Mouse (Mus musculus) megakaryocyte-erythroid progenitor cell, adult 5-6 weeks (primary cell): ENCODE results near the gene Fam104a. TPM values are rescaled to one million over a fixed set of nuclear protein-coding genes. Genes with fewer than 3 reads are reported as not detected.
"Not testable (repeated sequence)": the region's sequence is repeated elsewhere in the genome, so short reads cannot be mapped to it uniquely, and the experiment has no call there.

Source experiments
- ATAC-seq: replicated peaks from 2 replicates; pipeline ENCODE4 v1.8.0; 2016; ENCODE audit warnings: mild to moderate bottlenecking, inconsistent platforms; ENCODE audit not compliant: severe bottlenecking, poor library complexity, low FRiP score, low TSS enrichment
- total RNA-seq, 2 experiments: library from RNA; stranded (forward) in 1 of 2; stranded (reverse) in 1 of 2; fragments of 200-1000, 215-1000 nt in 1 of 2; fragments of >200 nt in 1 of 2; fragmentation: Nextera tagmentation in 1 of 2; gene quantifications; 2 replicates each; pipeline ENCODE4 v1.2.3; 2014 to 2017

Fam104a gene
- total RNA-seq, 2 experiments from 2014 or later = 20.8 to 30.8 TPM

DNA sequence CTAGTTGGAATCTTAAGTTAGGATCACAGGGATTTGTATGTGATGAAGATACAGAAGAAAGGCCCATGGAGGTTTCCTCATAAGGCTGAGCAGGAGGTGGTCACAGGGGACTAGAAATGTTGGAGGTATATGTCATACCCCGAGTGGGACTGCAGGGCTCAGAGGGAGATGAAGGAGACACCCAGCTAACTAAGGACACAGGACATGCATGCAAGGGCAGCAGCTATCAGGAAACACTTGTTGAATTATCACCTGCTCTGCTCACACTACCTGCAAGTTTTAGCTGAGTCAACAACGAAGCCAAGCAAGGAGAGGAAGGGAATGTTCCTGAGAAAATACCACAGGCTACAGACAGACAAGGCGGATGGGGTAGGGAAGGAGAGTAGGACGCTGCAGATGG, 16.3 kb downstream of the Fam104a start:
- ATAC-seq = no peak

DNA sequence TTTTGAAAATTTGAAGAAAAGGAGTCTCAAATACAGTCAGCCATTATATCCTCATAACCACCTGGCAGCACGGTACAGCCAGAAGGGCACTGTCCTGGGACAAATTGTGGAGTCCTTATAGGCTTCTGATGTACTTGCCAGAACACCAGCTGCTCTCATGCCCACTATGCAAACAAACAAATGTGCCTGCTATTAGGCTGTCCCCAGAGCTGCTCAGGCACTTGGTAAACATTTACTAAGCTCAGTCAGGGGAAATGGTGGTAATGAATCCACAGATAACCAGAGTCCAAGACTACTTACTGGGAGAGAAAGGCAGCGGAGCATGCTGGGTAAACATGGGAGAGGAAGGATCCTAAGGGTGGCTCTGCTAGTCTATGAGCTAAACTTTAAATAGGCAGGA, 16.8 kb downstream of the Fam104a start:
- ATAC-seq = no peak

DNA sequence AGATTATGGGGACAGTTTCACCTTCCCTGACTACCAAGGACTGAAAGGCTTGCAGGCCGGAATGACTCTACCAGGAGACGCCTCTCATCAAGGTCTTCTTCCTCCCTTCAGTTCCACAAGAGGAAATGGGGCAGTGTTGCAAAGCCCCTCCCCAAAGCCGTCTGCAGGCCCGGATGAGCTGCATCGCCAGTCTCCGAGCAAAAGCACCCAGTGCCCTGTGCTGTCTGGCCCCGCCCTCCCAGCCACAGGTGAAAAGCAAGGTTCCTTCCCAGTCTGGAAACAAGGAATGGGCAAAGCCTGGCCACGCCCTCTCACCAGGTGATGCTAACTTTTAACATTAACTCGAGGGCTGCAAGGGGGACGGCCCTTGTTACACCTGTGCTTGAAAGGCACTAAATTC, 17.3 kb downstream of the Fam104a start:
- 0 out of 2 replicates have a peak, but pooled peaks have one; percentile 19 for ATAC-seq

DNA sequence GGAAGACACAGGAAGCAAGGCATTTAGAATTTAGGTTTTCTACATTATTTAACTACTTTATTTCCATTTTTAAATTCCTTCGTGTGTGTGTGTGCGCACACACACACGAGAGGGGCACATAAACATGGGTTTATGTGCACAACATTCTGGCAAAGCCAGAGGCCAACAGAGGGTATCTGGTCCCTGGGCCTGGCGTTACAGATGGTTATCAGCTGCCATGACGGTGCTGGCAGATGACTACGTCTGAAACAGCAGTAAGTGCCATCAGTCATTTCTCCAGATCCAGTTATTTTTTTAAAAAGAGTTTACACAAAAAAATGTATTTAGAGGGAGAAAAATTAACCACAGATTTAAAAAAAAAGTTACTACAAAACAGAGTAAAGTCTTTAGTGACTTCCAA, 17.8 kb downstream of the Fam104a start:
- 0 out of 2 replicates have a peak, but pooled peaks have one; percentile 37 for ATAC-seq

DNA sequence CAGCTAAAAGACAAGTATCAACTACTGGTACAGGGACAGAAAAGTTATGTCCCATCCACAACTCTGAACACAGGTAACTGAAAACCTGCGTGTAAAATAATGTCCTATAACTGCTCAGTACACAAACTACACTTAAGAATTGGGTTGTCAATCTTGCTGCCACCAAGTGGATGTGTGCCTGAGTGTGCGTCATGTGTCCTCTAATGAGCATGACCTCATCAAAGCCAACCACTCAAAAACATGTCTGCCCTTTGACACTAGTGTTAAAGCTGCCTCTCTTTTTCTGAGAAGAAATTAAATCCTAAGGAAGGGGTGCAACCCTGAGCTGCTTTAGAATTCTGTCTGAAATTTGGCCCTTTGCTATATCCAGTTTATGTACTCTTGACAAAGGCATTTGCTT, 19.7 kb downstream of the Fam104a start:
- no peak for ATAC-seq

DNA sequence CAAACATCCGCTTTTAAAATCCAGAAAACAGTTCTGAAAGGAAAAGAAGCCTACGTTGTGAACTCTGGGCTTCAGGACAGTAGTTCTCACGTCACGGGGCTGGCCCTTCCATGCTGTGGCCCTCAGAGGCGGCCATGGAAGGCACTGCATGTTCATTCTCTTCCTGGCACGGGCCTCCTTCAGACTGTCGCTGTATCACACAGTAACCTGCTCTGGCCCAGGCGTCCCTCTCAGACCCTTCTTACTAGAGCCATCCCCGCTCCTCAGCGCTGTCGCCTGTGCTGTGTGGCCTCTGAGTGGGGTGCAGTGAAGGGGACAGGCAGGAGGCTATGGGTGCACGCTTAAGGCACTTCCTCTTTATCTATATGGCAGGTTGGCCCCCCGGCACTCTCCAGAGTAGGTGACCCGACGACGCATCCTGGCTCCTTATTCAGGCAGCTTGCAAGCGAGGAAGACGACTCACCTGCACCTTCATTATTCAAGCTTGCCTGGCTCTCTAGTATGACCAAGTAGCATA, 22.1 kb downstream of the Fam104a start:
- ATAC-seq = peak; percentile 20; the same call in 1 of the 2 replicates

DNA sequence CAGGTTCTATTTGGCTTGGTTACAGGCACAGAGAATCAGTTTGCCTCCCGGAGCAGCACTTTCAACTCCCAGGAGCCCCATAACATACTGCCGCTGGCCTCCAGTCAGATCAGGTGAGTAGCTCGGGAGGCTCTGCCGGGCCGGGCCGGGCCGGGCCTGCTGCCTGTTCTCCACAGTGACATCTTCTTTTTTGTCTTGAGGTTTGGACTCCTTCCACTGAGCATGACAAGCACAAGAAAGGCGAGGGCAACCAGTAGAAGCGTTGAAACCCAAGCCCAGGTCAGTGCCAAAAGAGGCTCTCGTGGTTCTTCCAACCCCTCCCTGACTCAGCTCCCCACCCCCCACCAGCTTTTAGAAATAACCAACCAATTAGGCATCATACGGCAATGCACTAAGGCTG, 23.0 kb downstream of the Fam104a start:
- peak; percentile 85 for ATAC-seq

DNA sequence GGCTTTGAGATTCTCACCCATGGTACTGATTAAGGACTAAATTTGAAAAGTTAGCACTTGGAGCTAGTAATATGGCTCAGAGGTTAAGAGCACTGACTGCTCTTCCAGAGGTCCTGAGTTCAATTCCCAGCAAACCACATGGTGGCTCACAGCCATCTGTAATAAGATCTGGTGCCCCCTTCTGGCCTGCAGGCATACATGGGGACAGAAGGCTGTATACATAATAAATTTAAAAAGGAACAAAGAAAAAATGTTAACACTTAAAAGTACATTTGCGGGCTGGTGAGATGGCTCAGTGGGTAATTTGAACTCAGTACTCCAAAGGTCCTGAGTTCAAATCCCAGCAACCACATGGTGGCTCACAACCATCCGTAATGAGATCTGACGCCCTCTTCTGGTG, 23.7 kb downstream of the Fam104a start:
- not testable (repeated sequence) for ATAC-seq

DNA sequence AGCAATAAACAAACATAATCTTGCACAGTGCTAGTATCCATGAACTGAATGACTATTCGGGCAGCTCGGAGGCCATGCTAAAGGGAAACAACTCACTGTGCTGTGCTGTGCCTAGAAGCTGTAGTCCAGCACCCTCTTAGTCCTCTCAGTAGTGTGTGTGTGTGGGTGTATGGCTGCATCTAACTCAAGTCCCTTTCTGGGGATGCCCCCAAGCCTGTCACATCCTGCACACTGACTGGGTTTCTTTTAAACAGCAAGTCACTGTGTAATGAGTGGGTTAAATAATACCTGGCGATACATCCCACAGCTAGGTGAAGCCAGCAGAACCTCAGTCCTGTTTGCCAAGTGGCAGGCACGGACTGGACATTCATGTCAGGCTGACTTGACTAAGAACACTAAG, 25.2 kb downstream of the Fam104a start:
- no peak for ATAC-seq

DNA sequence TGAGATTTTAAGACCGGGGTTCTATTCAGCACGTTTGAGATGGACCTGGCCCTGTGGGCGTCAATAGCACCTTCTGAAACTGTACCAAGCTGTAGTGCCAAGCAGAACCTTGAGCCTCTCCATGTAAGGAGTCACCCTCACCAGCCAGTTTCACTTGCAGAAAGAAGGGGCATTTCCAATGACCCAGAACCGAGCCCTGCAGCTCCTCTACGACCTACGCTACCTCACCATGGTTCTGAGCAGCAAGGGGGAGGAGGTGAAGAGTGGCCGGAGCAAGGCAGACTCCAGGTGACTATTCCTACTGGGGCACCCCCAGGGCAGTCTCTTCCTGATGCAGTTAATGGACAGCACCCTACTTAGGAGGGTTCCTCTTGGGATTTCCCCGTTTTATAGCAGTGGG, 25.6 kb downstream of the Fam104a start:
- ATAC-seq = no peak

DNA sequence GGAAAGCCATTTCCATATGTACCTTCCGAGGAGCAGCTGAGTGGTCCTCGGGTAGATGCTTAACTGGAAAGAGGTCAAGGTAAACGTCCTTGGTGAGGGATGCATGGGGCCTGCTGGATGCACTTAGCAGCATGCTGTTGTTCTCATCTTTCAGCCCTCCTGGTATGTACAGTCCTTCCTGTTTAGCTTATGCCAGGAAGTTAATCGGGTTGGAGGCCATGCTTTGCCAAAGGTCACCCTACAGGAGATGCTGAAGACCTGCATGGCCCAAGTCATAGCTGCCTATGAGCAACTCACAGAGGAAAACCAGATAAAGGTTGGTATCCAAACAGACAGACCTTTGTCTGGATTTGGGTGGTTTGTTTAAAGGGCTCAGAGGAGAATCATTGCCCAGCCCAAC, 26.7 kb downstream of the Fam104a start:
- no peak for ATAC-seq

DNA sequence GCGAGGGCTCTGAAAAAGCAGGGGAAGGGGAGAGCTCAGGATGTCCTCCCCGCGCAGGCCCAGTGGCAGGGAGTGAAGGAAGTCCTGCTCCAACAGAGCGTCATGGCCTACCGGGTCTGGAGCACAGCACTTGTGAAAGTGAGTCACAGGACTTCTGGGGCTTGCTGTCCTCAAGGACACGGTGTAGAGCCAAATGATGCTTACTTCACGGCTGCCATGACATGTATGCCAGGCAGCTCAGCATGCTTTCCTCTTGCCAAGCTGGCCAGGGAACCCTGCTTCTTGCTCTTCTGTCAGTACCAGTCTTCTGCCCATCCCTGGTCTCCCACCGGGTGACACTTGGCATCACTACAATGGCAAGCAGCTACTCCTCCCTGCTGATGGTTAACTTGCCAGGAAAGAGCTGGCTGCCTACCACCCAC, 27.4 kb downstream of the Fam104a start:
- no peak for ATAC-seq

DNA sequence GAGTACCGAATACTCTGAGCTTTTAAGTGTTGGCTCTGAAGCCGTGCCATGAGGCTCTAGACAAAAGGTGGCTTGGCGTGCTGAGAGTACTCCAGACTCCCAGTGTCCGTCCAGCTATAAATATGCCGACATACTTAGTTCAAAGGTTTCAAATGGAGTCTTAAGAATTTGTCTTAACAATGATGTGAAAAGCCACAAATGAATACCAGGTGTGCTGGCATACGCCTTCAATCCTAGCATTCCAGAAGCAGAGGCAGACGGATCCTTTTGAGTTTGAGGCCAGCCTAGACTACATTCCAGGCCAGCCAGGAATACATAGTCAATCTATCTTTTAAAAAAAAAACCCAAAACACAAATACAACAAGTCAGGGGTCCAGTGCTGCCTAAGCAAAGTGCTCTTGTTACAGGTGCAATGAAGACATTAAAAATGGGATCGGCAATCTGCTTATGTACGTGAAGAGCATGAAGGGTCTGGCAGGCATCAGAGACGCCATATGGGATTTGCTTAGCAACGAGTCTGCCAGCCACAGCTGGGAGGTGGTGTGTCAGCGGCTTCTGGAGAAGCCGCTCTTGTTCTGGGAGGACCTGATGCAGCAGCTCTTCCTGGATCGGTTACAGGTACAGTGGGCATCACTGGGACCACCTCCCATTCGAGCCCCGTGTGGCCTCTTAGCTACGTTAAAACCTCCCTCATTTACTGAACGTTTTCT, 29.2 kb downstream of the Fam104a start:
- no peak for ATAC-seq

DNA sequence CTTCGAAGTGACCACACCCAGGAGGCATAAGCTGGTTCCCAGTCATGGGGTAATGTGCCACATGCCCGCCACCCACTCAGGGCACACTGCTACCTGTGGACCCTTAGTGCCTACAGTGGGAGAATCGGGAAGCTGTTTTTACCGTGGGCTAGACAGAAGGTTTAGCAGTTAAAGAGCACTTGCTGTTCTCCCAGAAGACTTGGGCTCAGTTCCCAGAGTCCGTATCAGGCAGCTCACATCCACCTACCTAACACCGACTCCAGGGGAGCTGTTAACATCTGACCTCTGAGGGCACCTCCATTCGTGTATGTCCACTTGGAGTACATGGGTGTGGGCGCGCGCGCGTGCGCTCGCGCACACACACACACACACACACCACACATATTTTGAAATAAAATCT, 29.9 kb downstream of the Fam104a start:
- ATAC-seq = no peak

DNA sequence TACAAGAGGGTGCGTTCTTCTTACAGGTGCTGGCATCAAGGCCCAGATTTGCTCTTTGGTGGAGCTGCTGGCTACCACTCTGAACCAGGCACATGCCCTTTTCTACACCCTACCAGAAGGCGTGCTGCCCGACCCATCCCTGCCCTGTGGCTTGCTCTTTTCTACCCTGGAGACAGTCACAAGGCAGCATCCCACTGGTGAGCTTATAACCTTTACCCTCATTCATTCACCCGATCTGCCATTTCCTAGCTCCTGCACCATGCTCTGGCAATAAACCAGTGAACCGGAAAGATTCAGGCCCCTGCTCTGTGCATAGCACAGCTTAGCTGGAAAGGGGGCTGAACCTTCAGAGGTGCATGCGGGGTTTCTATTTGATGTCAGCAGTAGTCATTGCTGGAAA, 31.4 kb downstream of the Fam104a start:
- no peak for ATAC-seq

DNA sequence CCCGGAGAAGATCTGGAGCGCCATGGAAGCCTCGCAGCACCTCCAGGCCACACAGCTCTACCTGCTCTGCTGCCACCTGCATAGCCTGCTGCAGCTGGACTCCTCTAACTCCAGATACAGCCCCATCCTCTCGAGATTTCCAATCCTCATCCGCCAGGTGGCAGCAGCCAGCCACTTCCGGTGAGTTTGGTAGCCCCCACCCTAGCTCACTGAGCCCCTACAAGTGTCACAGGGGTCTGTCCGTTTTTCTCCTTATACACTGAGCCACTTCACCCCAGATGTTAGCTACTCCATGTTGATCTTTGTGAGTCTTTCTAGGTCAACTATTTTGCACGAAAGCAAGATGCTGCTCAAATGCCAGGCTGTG, 32.1 kb downstream of the Fam104a start:
- ATAC-seq = 0 out of 2 replicates have a peak, but pooled peaks have one; percentile 10

DNA sequence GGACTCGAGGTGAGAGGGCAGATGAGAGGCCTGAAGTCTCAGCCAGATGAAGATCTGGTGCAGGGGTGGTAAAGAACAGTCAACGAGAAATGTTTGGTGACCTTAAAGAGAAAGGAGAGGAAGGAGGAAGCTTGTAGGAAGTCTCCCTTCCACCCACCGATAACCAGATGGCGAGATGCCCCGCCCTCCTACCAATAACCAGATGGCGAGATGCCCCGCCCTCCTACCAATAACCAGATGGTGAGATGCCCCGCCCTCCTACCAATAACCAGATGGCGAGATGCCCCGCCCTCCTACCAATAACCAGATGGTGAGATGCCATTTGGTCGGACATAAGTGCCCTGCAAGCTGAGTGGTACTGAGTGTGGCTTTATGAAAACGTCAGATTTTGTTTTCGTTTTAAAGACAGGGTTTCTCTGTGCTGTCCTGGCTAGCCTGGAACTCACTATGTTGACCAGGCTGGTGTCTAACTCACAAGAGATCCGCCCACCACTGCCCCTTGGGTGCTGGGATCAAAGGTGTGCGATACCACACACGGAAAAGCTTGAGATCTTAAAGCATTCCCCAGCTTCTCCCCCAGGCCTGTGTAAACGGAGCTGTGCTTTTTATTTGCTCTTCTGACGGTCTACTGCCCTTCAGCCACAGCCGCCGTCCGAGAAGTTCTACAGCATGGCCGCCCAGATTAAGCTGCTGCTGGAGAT, 32.6 kb downstream of the Fam104a start:
- peak; percentile 64 for ATAC-seq

DNA sequence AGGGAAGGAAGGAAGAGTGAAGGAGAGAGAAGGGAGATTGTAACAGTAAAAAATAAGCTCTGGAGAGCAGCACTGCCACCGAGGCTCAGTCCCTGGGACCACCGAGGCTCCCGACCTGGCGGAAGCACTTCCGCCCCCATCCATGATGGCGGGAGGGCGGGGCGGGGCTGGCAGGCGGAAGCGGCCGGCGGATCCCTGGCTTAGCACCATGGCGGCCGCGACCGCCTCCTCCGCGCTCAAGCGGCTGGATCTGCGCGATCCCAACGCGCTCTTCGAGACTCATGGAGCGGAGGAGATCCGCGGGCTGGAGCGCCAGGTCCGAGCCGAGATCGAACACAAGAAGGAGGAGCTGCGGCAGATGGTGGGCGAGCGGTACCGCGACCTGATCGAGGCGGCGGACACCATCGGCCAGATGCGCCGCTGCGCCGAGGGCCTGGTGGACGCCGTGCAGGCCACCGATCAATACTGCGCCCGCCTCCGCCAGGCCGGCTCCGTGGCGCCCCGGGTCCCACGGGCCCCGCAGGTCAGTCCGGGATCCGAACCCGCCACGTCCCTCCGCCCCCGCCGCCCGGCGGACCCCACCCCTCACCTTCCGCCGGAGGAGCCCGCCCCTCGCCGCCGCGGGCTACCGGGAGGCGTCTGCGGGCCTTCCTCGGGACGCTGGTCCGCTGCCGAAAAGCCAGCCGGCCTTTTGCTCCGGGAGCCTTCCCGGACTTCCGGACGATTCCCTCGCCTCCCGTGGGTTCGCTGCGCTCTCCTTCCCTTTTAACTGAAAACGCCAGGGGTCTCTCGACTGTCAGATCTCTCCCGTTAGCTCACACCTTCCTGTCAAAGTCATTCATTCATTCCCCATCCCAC, 34.4 kb downstream of the Fam104a start, which contains the start of gene Slc39a11:
TSS of gene Slc39a11 (minus strand) at position 727 of the 858 bp plus-strand sequence.
- ATAC-seq = peak; percentile 32; the same call in 1 of the 2 replicates

DNA sequence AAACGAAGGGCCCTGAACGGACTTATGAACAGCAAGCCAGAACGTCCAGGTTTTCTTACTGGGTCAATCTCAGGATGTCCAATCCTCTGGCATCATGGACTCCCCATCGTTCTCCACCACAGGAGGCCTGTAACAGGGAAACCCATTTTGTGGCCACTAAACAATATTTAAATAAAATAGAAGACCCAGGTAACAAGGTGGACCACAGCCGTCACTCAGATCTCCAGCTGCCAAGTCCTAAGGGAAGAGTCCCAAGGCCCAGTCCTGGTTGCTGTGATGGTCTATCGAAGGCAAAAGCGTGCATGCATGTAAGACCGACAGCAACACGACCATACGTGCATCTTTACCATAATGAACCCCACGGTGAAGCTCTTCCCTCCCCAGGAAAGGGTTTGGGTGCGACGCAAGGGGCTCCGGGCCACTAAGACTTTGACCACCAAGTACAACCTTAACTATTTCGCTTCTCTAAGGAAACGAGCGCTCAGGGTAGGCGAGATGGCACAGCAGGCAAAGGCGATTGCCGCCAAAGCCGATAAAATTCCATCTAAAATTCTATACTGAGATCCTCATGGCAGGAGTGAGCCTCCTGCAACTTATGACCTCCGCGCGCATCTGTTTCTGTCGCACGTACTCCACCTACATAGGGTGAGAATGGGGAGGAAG, 35.1 kb downstream of the Fam104a start, which contains the start of gene Cog1:
TSS of gene Cog1 (plus strand) at position 480 of the 663 bp plus-strand sequence.
- no peak for ATAC-seq
